Mouse (Mus musculus): ENCODE measurements around the gene Naa60. TPM values are rescaled to one million over a fixed set of nuclear protein-coding genes. Genes with fewer than 3 reads are reported as not detected.

Naa60 gene
- polyA plus RNA-seq, 1 experiment from 2014 or later = 42.6 TPM

DNA sequence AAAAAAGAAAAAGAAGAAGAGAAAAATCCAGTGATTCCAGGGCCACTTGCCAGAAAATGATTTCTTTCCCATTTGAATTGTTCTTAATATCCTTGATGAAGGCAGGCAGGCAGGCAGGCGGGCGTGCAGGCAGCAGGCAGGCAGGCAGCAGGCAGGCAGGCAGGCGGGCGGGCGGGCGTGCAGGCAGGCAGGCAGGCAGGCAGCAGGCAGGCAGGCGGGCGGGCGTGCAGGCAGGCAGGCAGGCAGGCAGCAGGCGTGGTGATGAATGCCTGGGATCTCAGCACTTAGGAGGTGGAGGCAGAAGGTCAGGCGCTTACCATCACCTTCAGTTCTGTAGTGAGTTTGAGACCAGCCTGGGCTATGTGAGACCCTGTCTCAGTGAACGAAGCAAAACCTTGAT, 19.6 kb upstream of the Naa60 start:
- H3K4me2 ChIP-seq (replicated peaks; ENCODE audit: low read depth, low read length) = no peak overlapping the region
- peaks cover 4% of the 10 kb centered on the region; the same call in 1 of the 2 replicates for H3K4me1 ChIP-seq (ENCODE audit: insufficient read depth, low read depth, low read length)
- no peaks in the 10 kb centered on the region for H3K36me3 ChIP-seq (ENCODE audit: insufficient read depth, low read length)
- DNase-seq (ENCODE audit: low spot score) (no peak), ATAC-seq (no peak)
- H3K27me3 ChIP-seq (replicated peaks; ENCODE audit: insufficient read depth, low read length) = no peaks in the 10 kb centered on the region
- WGBS = 37% methylated on average over 10 of the region's 12 CpGs
- H3K9me3 ChIP-seq (ENCODE audit: low read length) = no peaks in the 10 kb centered on the region
- H3K9ac ChIP-seq (replicated peaks; ENCODE audit: low read depth) = no peak overlapping the region
- H3K4me3 ChIP-seq (ENCODE audit: low read depth, low read length) = no peak overlapping the region
- H3K27ac ChIP-seq (ENCODE audit: low read length) = no peak overlapping the region
- no peak for TF ChIP-seq EP300 (IDR thresholded peaks at IDR 0.05)
- no peak for TF ChIP-seq CTCF (IDR thresholded peaks at IDR 0.05)

GRCm38 (mm10) chr16:3854437-3855182, 17.6 kb upstream of the Naa60 start:
- no peak overlapping the region for H3K4me3 ChIP-seq (ENCODE audit: low read depth, low read length)
- TF ChIP-seq CTCF (IDR thresholded peaks at IDR 0.05) = no peak
- TF ChIP-seq EP300 (IDR thresholded peaks at IDR 0.05) = no peak
- no peak overlapping the region for H3K27ac ChIP-seq (ENCODE audit: low read length)
- DNase-seq (ENCODE audit: low spot score) = no peak
- no peak overlapping the region for H3K4me2 ChIP-seq (replicated peaks; ENCODE audit: low read depth, low read length)
- no peaks in the 10 kb centered on the region for H3K9me3 ChIP-seq (ENCODE audit: low read length)
- no peaks in the 10 kb centered on the region for H3K27me3 ChIP-seq (replicated peaks; ENCODE audit: insufficient read depth, low read length)
- H3K36me3 ChIP-seq (ENCODE audit: insufficient read depth, low read length) = no peaks in the 10 kb centered on the region
- ATAC-seq = no peak
- no peak overlapping the region for H3K9ac ChIP-seq (replicated peaks; ENCODE audit: low read depth)
- no peaks in the 10 kb centered on the region for H3K4me1 ChIP-seq (ENCODE audit: insufficient read depth, low read depth, low read length)
- 66% methylated on average over 11 of the region's 11 CpGs for WGBS

DNA sequence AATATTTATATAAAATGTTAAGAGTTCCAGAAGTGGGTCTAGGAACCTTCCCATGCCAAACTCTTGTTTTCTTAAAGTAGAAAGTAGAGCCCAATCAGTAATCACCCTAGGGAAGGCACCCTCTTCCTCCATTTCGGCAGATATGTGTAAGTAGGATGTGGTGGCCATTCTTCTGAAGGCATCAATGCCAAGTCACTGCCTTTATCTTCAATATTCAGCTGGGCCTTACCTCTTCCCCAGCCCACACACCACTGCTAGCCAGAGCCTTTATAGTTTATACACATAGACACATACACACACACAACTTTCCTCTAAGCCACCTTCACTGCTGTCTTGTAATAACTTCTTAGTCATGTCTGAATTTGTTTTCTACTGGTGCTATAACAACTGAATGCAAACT, 16.4 kb upstream of the Naa60 start:
- Histone ChIP-seq H3K4me1 (ENCODE audit: insufficient read depth, low read depth, low read length) (no peaks in the 10 kb centered on the region), H3K27ac (ENCODE audit: low read length) (no peak overlapping the region), H3K9ac (replicated peaks; ENCODE audit: low read depth) (no peak overlapping the region), H3K36me3 (ENCODE audit: insufficient read depth, low read length) (no peaks in the 10 kb centered on the region), H3K27me3 (replicated peaks; ENCODE audit: insufficient read depth, low read length) (no peaks in the 10 kb centered on the region), H3K4me3 (ENCODE audit: low read depth, low read length) (no peak overlapping the region), H3K9me3 (ENCODE audit: low read length) (no peaks in the 10 kb centered on the region), H3K4me2 (replicated peaks; ENCODE audit: low read depth, low read length) (no peak overlapping the region)
- no peak for TF ChIP-seq CTCF (IDR thresholded peaks at IDR 0.05)
- TF ChIP-seq EP300 (IDR thresholded peaks at IDR 0.05) = no peak
- DNase-seq (ENCODE audit: low spot score) = no peak
- 79% methylated on average over 1 of the region's 1 CpGs for WGBS
- ATAC-seq = no peak

- ATAC-seq = no peak
- no peak overlapping the region for H3K4me3 ChIP-seq (ENCODE audit: low read depth, low read length)
- no peak overlapping the region for H3K4me2 ChIP-seq (replicated peaks; ENCODE audit: low read depth, low read length)
- no peak overlapping the region for H3K27ac ChIP-seq (ENCODE audit: low read length)
- H3K9ac ChIP-seq (replicated peaks; ENCODE audit: low read depth) = no peak overlapping the region
- no peaks in the 10 kb centered on the region for H3K27me3 ChIP-seq (replicated peaks; ENCODE audit: insufficient read depth, low read length)
- no peak for DNase-seq (ENCODE audit: low spot score)
- no peaks in the 10 kb centered on the region for H3K4me1 ChIP-seq (ENCODE audit: insufficient read depth, low read depth, low read length)
- H3K9me3 ChIP-seq (ENCODE audit: low read length) = no peaks in the 10 kb centered on the region
- no peaks in the 10 kb centered on the region for H3K36me3 ChIP-seq (ENCODE audit: insufficient read depth, low read length)
- TF ChIP-seq CTCF (IDR thresholded peaks at IDR 0.05) (no peak), EP300 (IDR thresholded peaks at IDR 0.05) (no peak)
- WGBS = 85% methylated on average over 4 of the region's 4 CpGs
Measured at GRCm38 (mm10) chr16:3859254-3859653, 12.9 kb upstream of the Naa60 start.

- peak overlapping the region; percentile 60 for H3K9ac ChIP-seq (replicated peaks; ENCODE audit: low read depth)
- DNase-seq (ENCODE audit: low spot score) (no peak), ATAC-seq (peak; percentile 4)
- peak overlapping the region; percentile 63 for H3K4me3 ChIP-seq (ENCODE audit: low read depth, low read length)
- TF ChIP-seq CTCF (IDR thresholded peaks at IDR 0.05) (no peak), EP300 (IDR thresholded peaks at IDR 0.05) (no peak)
- H3K36me3 ChIP-seq (ENCODE audit: insufficient read depth, low read length) = 0 out of 2 replicates have a peak, but pooled peaks cover 4% of the 10 kb centered on the region
- H3K4me2 ChIP-seq (replicated peaks; ENCODE audit: low read depth, low read length) = peak overlapping the region; percentile 86
- 1% methylated on average over 16 of the region's 16 CpGs for WGBS
- H3K4me1 ChIP-seq (ENCODE audit: insufficient read depth, low read depth, low read length) = peaks cover 10% of the 10 kb centered on the region; the same call in 1 of the 2 replicates
- no peaks in the 10 kb centered on the region for H3K9me3 ChIP-seq (ENCODE audit: low read length)
- no peaks in the 10 kb centered on the region for H3K27me3 ChIP-seq (replicated peaks; ENCODE audit: insufficient read depth, low read length)
- peak overlapping the region; percentile 66 for H3K27ac ChIP-seq (ENCODE audit: low read length)
Measured at GRCm38 (mm10) chr16:3871815-3872214, 360 bp upstream of the Naa60 start.

DNA sequence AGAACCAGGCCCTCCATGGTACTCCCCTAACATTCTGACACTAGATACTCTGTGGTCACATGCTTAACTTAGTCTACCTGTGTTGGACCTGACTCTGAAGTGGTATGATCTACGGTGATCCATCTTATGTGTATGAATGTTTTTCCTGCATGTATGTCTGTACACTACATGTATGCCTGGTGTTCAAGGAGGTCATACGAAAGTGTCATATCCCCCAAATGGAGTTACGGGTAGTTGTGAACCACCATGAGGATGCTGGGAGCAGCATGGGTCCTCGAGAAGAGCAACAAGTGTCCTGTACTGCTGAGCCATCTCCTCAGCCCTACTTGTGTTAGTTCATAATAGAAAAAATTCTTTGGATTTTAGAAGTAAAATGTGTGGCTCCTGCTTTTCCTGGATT, 4.2 kb downstream of the Naa60 start:
- WGBS = 90% methylated on average over 4 of the region's 4 CpGs
- Histone ChIP-seq H3K27me3 (replicated peaks; ENCODE audit: insufficient read depth, low read length) (no peaks in the 10 kb centered on the region), H3K36me3 (ENCODE audit: insufficient read depth, low read length) (no peaks in the 10 kb centered on the region), H3K4me3 (ENCODE audit: low read depth, low read length) (no peak overlapping the region), H3K4me1 (ENCODE audit: insufficient read depth, low read depth, low read length) (peaks cover 10% of the 10 kb centered on the region; the same call in 1 of the 2 replicates), H3K27ac (ENCODE audit: low read length) (no peak overlapping the region), H3K9me3 (ENCODE audit: low read length) (no peaks in the 10 kb centered on the region), H3K9ac (replicated peaks; ENCODE audit: low read depth) (no peak overlapping the region), H3K4me2 (replicated peaks; ENCODE audit: low read depth, low read length) (no peak overlapping the region)
- DNase-seq (ENCODE audit: low spot score) (no peak), ATAC-seq (no peak)
- no peak for TF ChIP-seq CTCF (IDR thresholded peaks at IDR 0.05)
- TF ChIP-seq EP300 (IDR thresholded peaks at IDR 0.05) = no peak
